Mouse (Mus musculus) bone marrow macrophage, adult 2 months (primary cell): ENCODE results near the gene Pex6.

Experiments used
- CTCF ChIP-seq: IDR thresholded peaks from 2 replicates; pipeline ENCODE4 v1.5.1; 2012; ENCODE audit warnings: low read depth, mild to moderate bottlenecking, low read length, moderate library complexity
- POLR2A ChIP-seq: IDR thresholded peaks from 2 replicates; pipeline ENCODE4 v1.6.1; 2012; ENCODE audit warnings: mild to moderate bottlenecking, low read depth, low read length, borderline replicate concordance

DNA sequence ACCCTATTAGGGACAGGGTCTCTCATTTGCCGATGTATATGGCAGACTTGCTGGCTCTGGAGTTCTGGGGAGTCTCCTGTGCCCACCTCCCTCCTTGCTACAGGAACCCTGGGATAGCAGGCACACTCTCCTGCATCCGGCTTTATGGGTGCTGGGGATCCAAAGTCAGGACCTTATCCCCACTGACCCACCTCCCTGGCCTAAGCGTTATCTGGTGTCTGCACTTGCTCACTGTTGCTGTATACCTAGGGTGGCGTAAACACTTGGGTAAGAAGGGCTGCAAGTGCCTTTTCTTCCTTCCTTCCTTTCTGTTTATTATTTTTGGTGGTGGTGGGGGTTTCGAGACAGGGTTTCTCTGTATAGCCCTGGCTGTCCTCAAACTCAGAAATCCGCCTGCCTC lies 30.0 kb downstream of the Pex6 start:
- TF ChIP-seq CTCF: no peak
- TF ChIP-seq POLR2A: no peak
